Mouse (Mus musculus): ENCODE results near the gene Gtf2a2. TPM values are rescaled to one million over a fixed set of nuclear protein-coding genes. Genes with fewer than 3 reads are reported as not detected.
A peak's percentile ranks its signal among the peaks of the same experiment; 100 is the strongest.
"Not testable (repeated sequence)": the region's sequence is repeated elsewhere in the genome, so short reads cannot be mapped to it uniquely, and the experiment has no call there.

Gtf2a2 gene
- polyA plus RNA-seq, 1 experiment from 2014 or later = 182 TPM

DNA sequence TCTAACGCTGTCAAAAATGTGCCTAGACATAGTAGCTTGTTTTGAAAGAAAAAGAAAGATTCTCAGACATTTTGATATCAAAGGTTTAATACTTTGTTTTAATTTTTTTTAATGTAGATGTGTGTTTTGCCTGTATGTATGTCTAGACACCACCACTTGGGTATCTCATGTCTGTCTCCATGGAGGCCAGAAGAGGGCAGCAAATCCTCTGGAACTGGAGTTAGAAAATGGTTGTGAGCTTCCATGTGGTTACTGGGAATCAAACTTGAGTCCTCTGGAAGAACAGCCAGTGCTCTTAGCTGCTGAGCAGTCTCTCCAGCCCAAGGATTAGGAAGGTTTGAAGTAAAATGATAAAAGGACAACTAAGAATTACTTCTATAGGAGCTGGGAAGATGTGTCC, 13.0 kb upstream of the Gtf2a2 start:
- no peak for ATAC-seq
- 86% methylated on average over 1 of the region's 1 CpGs for WGBS
- Histone ChIP-seq H3K4me1 (replicated peaks) (no peaks in the 10 kb centered on the region), H3K36me3 (peaks cover 39% of the 10 kb centered on the region), H3K9me3 (no peaks in the 10 kb centered on the region), H3K27ac (no peak overlapping the region), H3K27me3 (replicated peaks) (no peaks in the 10 kb centered on the region), H3K9ac (no peak overlapping the region), H3K4me2 (replicated peaks) (no peak overlapping the region), H3K4me3 (replicated peaks) (no peak overlapping the region)

DNA sequence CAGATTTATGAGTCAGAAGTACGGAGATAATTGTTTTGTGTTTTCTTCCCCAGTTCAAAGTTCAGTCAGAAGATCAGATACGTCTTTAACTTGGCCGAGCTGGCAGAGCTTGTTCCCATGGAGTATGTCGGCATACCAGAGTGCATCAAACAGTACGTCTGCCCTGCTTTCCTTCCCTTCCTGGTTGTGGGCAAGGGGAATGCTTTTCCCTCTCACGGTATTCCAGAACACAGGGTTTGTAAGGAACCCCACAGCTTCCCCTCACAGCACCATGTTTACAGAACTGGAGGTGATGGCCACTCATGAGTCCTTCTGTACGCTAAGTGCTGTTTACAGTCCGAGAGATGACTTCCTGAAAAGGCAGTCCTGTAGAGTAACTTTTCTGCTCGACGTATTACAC, 8.8 kb upstream of the Gtf2a2 start:
- no peak overlapping the region for H3K27ac ChIP-seq
- no peaks in the 10 kb centered on the region for H3K27me3 ChIP-seq (replicated peaks)
- no peak overlapping the region for H3K4me2 ChIP-seq (replicated peaks)
- no peak overlapping the region for H3K4me3 ChIP-seq (replicated peaks)
- H3K9me3 ChIP-seq = no peaks in the 10 kb centered on the region
- peaks cover 36% of the 10 kb centered on the region for H3K36me3 ChIP-seq
- 58% methylated on average over 10 of the region's 10 CpGs for WGBS
- no peaks in the 10 kb centered on the region for H3K4me1 ChIP-seq (replicated peaks)
- ATAC-seq = no peak
- no peak overlapping the region for H3K9ac ChIP-seq

- Histone ChIP-seq H3K9ac (no peak overlapping the region), H3K9me3 (no peaks in the 10 kb centered on the region), H3K36me3 (peaks cover 25% of the 10 kb centered on the region), H3K4me2 (replicated peaks) (no peak overlapping the region), H3K4me1 (replicated peaks) (no peaks in the 10 kb centered on the region), H3K27ac (no peak overlapping the region), H3K27me3 (replicated peaks) (no peaks in the 10 kb centered on the region), H3K4me3 (replicated peaks) (no peak overlapping the region)
- 84% methylated on average over 5 of the region's 5 CpGs for WGBS
- ATAC-seq = no peak
These were observed 5.4 kb upstream of the Gtf2a2 start for GRCm38 (mm10) chr9:70006984-70007383.

DNA sequence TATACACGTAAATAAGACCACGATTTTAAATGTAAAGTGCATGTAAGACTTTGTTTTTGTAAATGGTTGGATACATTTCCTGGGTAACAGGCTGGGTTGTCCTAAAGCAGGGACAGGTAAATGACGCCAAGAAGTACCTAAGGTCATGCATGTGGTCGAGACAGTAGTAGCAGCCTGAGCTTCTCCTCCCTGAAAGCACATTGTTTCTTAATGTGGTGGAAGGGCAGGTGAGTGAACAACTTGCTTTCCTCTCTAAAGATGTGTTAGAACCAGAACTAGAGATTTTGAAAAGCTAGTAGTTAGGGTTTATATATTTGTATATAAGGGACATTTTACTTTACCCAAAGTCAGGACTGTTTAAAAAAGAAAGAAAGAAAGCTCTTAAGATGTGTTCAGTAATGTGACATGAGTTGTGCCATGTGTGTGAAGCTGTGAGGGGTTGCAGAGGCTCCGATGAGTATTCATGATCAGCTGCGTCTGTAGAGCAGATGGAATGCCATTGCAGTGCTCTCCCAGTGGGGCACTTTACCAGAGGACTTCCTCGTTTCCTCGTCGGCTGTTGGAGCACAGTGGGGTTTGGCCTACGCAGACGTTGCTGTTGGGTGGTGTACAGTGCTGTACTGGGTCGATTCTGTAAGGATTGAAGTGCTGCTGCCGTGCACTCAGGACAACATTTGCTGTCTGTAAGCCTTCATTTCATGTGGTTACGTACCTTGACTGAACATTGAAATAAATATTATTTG, 4.7 kb upstream of the Gtf2a2 start:
- Histone ChIP-seq H3K27me3 (replicated peaks) (no peaks in the 10 kb centered on the region), H3K27ac (no peak overlapping the region), H3K4me1 (replicated peaks) (no peaks in the 10 kb centered on the region), H3K9ac (no peak overlapping the region), H3K4me2 (replicated peaks) (no peak overlapping the region), H3K9me3 (no peaks in the 10 kb centered on the region), H3K4me3 (replicated peaks) (no peak overlapping the region), H3K36me3 (peaks cover 25% of the 10 kb centered on the region)
- 89% methylated on average over 14 of the region's 14 CpGs for WGBS
- no peak for ATAC-seq

DNA sequence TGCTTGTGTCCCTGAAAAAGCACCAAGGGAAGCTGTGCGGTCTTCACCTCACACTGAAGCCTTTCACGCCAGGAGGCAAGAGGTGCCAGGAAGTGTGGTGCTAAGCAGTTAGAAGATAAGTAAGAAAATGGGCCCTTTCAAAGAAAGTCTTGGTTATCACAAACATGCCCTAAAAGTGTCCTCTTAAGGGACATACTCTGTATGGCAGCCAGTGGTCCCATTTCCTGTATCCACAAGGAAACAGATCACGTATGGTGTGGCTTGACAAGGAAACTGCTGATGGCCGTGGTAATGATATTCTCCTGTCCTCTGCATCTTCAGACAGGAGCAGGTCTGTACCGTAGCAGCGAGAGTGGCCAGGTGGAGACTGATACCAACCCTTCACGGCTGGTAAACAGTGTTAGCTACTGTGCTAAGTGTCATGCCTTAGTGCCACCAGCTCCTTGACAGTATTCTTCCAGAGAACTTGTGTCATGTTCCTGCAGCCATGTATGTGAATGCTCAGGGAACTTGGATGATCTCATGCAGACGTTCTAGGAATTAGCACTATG, 2.5 kb upstream of the Gtf2a2 start:
- Histone ChIP-seq H3K4me3 (replicated peaks) (no peak overlapping the region), H3K27ac (no peak overlapping the region), H3K9ac (no peak overlapping the region), H3K4me2 (replicated peaks) (no peak overlapping the region), H3K4me1 (replicated peaks) (peaks cover 9% of the 10 kb centered on the region; the same call in 1 of the 2 replicates), H3K36me3 (peaks cover 18% of the 10 kb centered on the region), H3K9me3 (no peaks in the 10 kb centered on the region), H3K27me3 (replicated peaks) (no peaks in the 10 kb centered on the region)
- WGBS = 84% methylated on average over 8 of the region's 8 CpGs
- ATAC-seq = no peak

- Histone ChIP-seq H3K4me3 (replicated peaks) (no peak overlapping the region), H3K27ac (no peak overlapping the region), H3K27me3 (replicated peaks) (no peaks in the 10 kb centered on the region), H3K9me3 (no peaks in the 10 kb centered on the region), H3K4me1 (replicated peaks) (peaks cover 9% of the 10 kb centered on the region; the same call in 1 of the 2 replicates), H3K9ac (no peak overlapping the region), H3K36me3 (peaks cover 18% of the 10 kb centered on the region), H3K4me2 (replicated peaks) (no peak overlapping the region)
- no peak for ATAC-seq
- 85% methylated on average over 5 of the region's 5 CpGs for WGBS
These were observed 1.4 kb upstream of the Gtf2a2 start for GRCm38 (mm10) chr9:70010781-70011473.

GRCm38 (mm10) chr9:70011537-70012407, 578 bp upstream of the Gtf2a2 start:
- 59% methylated on average over 14 of the region's 14 CpGs for WGBS
- Histone ChIP-seq H3K27me3 (replicated peaks) (no peaks in the 10 kb centered on the region), H3K9me3 (no peaks in the 10 kb centered on the region), H3K9ac (peak overlapping the region; percentile 85), H3K36me3 (peaks cover 18% of the 10 kb centered on the region), H3K4me1 (replicated peaks) (peaks cover 9% of the 10 kb centered on the region; the same call in 1 of the 2 replicates), H3K27ac (peak overlapping the region; percentile 83; the same call in 1 of the 2 replicates), H3K4me2 (replicated peaks) (peak overlapping the region; percentile 70), H3K4me3 (replicated peaks) (peak overlapping the region; percentile 86)
- ATAC-seq = peak; percentile 49

- WGBS = 94% methylated on average over 2 of the region's 2 CpGs
- Histone ChIP-seq H3K4me2 (replicated peaks) (no peak overlapping the region), H3K9ac (no peak overlapping the region), H3K9me3 (no peaks in the 10 kb centered on the region), H3K4me3 (replicated peaks) (no peak overlapping the region), H3K4me1 (replicated peaks) (peaks cover 9% of the 10 kb centered on the region; the same call in 1 of the 2 replicates), H3K27ac (no peak overlapping the region), H3K36me3 (no peaks in the 10 kb centered on the region), H3K27me3 (replicated peaks) (no peaks in the 10 kb centered on the region)
- ATAC-seq = no peak
These were observed 3.3 kb downstream of the Gtf2a2 start for GRCm38 (mm10) chr9:70015632-70016031.

GRCm38 (mm10) chr9:70018879-70019278, 6.5 kb downstream of the Gtf2a2 start:
- Histone ChIP-seq H3K4me1 (replicated peaks) (peaks cover under 1% of the 10 kb centered on the region; the same call in 1 of the 2 replicates), H3K9ac (no peak overlapping the region), H3K27ac (no peak overlapping the region), H3K27me3 (replicated peaks) (no peaks in the 10 kb centered on the region), H3K4me2 (replicated peaks) (no peak overlapping the region), H3K4me3 (replicated peaks) (no peak overlapping the region), H3K36me3 (no peaks in the 10 kb centered on the region), H3K9me3 (no peaks in the 10 kb centered on the region)
- ATAC-seq = no peak

DNA sequence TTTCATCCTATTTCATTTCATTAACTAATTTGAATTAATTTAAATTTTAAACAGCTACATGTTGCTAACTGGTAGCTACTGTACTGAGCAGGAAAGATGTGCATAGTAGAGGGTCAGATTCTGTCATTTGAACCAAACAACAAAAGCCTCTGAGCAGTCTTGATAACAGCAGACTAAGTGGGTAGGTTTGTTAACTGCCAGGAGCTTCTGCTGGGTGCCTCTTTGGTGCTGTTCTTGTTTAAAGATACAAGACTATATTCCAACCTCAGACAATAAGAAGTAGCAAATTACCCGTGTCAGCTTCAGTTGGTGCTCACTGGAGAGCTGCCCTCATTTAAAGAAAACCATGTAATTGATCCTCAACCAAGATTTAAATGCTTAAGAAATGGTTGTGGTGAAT, 9.3 kb downstream of the Gtf2a2 start:
- Histone ChIP-seq H3K36me3 (no peaks in the 10 kb centered on the region), H3K27ac (no peak overlapping the region), H3K4me1 (replicated peaks) (no peaks in the 10 kb centered on the region), H3K27me3 (replicated peaks) (no peaks in the 10 kb centered on the region), H3K9me3 (no peaks in the 10 kb centered on the region), H3K4me3 (replicated peaks) (no peak overlapping the region), H3K4me2 (replicated peaks) (no peak overlapping the region), H3K9ac (no peak overlapping the region)
- no peak for ATAC-seq
- WGBS = 67% methylated on average over 1 of the region's 1 CpGs

- ATAC-seq = 0 out of 2 replicates have a peak, but pooled peaks have one; percentile 45
- Histone ChIP-seq H3K9ac (no peak overlapping the region), H3K27ac (no peak overlapping the region), H3K4me2 (replicated peaks) (no peak overlapping the region), H3K9me3 (no peaks in the 10 kb centered on the region), H3K4me1 (replicated peaks) (no peaks in the 10 kb centered on the region), H3K4me3 (replicated peaks) (no peak overlapping the region), H3K27me3 (replicated peaks) (no peaks in the 10 kb centered on the region), H3K36me3 (no peaks in the 10 kb centered on the region)
- WGBS = 80% methylated on average over 4 of the region's 4 CpGs
These were observed 9.7 kb downstream of the Gtf2a2 start for GRCm38 (mm10) chr9:70022083-70022482.

DNA sequence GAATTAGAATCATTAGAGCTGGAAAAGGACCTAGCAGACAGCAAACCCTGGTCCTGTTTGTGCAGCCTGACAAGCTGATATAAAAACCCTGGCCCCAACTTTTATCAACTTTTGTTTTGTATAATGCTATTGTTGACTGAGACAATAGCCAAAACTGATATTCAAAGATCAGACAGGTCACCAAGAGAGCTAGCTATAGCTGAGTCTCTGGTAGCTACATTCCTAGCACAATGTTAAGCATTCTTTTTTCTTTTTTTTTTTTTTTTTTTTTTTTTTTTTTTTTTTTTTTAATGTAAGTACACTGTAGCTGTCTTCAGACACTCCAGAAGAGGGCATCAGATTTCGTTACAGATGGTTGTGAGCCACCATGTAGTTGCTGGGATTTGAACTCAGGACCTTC, 11.3 kb downstream of the Gtf2a2 start:
- not testable (repeated sequence) for H3K9me3 ChIP-seq; H3K27me3 ChIP-seq (replicated peaks); H3K36me3 ChIP-seq; H3K9ac ChIP-seq; H3K27ac ChIP-seq; H3K4me2 ChIP-seq (replicated peaks); H3K4me3 ChIP-seq (replicated peaks); ATAC-seq; H3K4me1 ChIP-seq (replicated peaks)
- WGBS = 76% methylated on average over 1 of the region's 1 CpGs
